Mouse (Mus musculus): ENCODE data around the gene Ncf1. TPM values are rescaled to one million over a fixed set of nuclear protein-coding genes. Genes with fewer than 3 reads are reported as not detected.

Gene Ncf1
- total and polyA plus RNA-seq, 3 experiments: 287 to 342 (median 302) TPM

DNA sequence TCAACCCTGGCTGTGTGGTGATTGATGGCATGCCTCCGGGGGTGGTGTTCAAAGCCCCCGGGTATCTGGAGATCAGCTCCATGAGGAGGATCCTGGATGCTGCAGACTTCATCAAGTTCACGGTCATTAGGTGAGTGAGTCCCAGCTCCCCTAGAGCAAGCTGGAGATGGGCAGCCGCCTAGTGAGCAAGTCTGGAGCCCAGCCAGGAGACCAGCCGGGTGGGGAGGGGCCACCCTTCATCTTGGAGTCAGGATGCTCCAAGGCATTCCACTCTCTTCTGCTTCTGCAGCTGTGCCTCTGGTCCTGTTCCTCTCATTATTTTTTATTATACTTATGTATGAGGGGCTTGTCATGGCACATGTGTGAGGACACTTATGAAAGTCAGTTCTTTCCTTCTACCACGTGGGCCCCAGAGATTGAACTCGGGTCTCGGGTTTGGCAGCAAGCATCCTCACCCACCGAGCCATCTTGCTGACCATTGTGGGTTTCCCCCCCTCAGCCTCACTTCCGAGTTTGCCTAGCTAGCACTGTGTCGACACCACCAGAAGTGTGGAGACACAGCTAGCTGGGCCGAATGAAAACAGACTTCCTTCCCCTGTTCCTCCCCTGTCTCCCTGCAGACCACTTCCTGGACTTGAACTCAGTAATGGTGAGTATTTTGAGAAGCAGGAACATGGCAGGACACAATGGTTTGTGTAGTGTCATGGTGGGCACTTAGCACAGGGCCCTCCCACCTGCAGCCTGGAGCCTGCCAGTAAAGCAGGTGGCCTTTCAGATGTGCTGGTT is 15.2 kb downstream of the Ncf1 start:
- H3K9ac ChIP-seq (ENCODE audit: insufficient read depth, low read depth): no peak overlapping the region
- H3K9me3 ChIP-seq (replicated peaks; ENCODE audit: low read length): peaks cover 18% of the 10 kb centered on the region
- dilution Hi-C loops (cut with MboI; ENCODE audit: extremely low pct_ligation_motif_present, extremely low pct_unique_long_range_greater_than_20kb, low sequenced_read_pairs) (no loop called here), in situ Hi-C loops (cut with MboI; ENCODE audit: low pct_ligation_motif_present, low pct_unique_long_range_greater_than_20kb, low sequenced_read_pairs) (no loop called here)
- no peak overlapping the region for H3K4me2 ChIP-seq (ENCODE audit: insufficient read depth, low read depth, poor library complexity, severe bottlenecking)
- H3K4me1 ChIP-seq (ENCODE audit: control insufficient read depth in 1 of 2, insufficient read depth in 2 of 2): peaks cover 7 to 24% of the 10 kb centered on the region in 2 experiments
- no peak for TF ChIP-seq CHD2 (IDR thresholded peaks at IDR 0.05; ENCODE audit: low read length)
- TF ChIP-seq POLR2AphosphoS2 (IDR thresholded peaks at IDR 0.05; ENCODE audit: low read depth, low read length): 0 out of 2 replicates have a peak, but pooled peaks have one; percentile 0
- no peak for DNase-seq (ENCODE audit: extremely low read depth)
- H3K4me3 ChIP-seq (replicated peaks in 1 of 3; ENCODE audit: low read depth in 2 of 3, low read length in 2 of 3, poor library complexity in 1 of 3): no peak overlapping the region
- no peaks in the 10 kb centered on the region for H3K79me2 ChIP-seq (replicated peaks; ENCODE audit: control insufficient read depth, extremely low read depth, insufficient read depth, poor library complexity, severe bottlenecking)
- no peaks in the 10 kb centered on the region for H3K27me3 ChIP-seq (replicated peaks)
- H3K36me3 ChIP-seq (replicated peaks in 1 of 2; ENCODE audit: control insufficient read depth in 1 of 2, insufficient read depth in 1 of 2, low read length in 1 of 2): peaks cover 22 to 59% of the 10 kb centered on the region in 2 experiments
- H3K27ac ChIP-seq (ENCODE audit: insufficient read depth, low read depth): peak overlapping the region; percentile 19; the same call in 1 of the 2 replicates

DNA sequence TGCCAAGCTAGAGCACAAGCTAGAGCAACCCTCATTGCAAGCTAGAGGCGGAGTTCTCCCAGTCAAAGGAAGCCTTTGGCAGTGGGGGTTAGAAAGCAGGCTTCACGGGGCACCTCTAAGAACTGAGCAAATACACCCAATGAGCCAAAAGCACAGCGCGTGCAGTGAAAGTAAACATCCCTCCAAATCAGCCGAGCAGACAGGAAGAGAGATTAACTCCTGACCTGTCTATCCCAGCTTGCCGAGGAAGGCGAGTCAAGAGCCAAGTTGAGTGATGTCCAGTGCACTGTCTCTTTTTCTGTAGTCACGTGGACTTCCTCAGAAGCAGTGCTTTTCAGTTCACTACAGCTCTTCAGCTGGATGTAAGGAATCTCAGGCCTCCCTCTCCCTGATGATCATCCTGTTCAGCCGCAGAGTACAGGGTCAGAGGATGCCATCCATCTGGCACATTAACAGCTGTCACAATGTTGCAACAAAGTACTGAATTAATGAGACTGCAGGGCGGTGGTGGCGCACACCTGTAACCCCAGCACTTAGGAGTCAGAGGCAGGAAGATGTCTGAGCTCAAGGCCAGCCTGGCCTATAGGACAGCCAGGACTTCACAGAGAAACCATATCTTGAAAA is 19.4 kb downstream of the Ncf1 start:
- Histone ChIP-seq H3K4me1 (ENCODE audit: control insufficient read depth in 1 of 2, insufficient read depth in 2 of 2) (peaks cover 7 to 16% of the 10 kb centered on the region in 2 experiments), H3K27ac (ENCODE audit: insufficient read depth, low read depth) (no peak overlapping the region), H3K9ac (ENCODE audit: insufficient read depth, low read depth) (no peak overlapping the region), H3K4me2 (ENCODE audit: insufficient read depth, low read depth, poor library complexity, severe bottlenecking) (no peak overlapping the region), H3K27me3 (replicated peaks) (no peaks in the 10 kb centered on the region), H3K4me3 (replicated peaks in 1 of 3; ENCODE audit: low read depth in 2 of 3, low read length in 2 of 3, poor library complexity in 1 of 3) (no peak overlapping the region), H3K36me3 (replicated peaks in 1 of 2; ENCODE audit: control insufficient read depth in 1 of 2, insufficient read depth in 1 of 2, low read length in 1 of 2) (peaks cover 5 to 34% of the 10 kb centered on the region in 2 experiments), H3K9me3 (replicated peaks; ENCODE audit: low read length) (peaks cover 6% of the 10 kb centered on the region), H3K79me2 (replicated peaks; ENCODE audit: control insufficient read depth, extremely low read depth, insufficient read depth, poor library complexity, severe bottlenecking) (no peaks in the 10 kb centered on the region)
- dilution Hi-C loops (cut with MboI; ENCODE audit: extremely low pct_ligation_motif_present, extremely low pct_unique_long_range_greater_than_20kb, low sequenced_read_pairs) (no loop called here), in situ Hi-C loops (cut with MboI; ENCODE audit: low pct_ligation_motif_present, low pct_unique_long_range_greater_than_20kb, low sequenced_read_pairs) (no loop called here)
- no peak for DNase-seq (ENCODE audit: extremely low read depth)
- TF ChIP-seq MYC (IDR thresholded peaks at IDR 0.05; ENCODE audit: low read depth, low read length) (no peak), JUN (IDR thresholded peaks at IDR 0.05; ENCODE audit: insufficient read depth, low read depth, low read length) (no peak), TCF12 (IDR thresholded peaks at IDR 0.05; ENCODE audit: low read depth, low read length) (no peak), CHD1 (IDR thresholded peaks at IDR 0.05; ENCODE audit: low read depth, low read length) (no peak), POLR2A (IDR thresholded peaks at IDR 0.05; ENCODE audit: low read depth, low read length) (no peak), SIN3A (IDR thresholded peaks at IDR 0.05; ENCODE audit: low read length) (no peak), POLR2AphosphoS2 (IDR thresholded peaks at IDR 0.05; ENCODE audit: low read depth, low read length) (no peak), NELFE (IDR thresholded peaks at IDR 0.05; ENCODE audit: low read depth, low read length) (no peak), JUND (conservative IDR thresholded peaks at IDR 0.05; ENCODE audit: low read depth, low read length) (no peak), USF2 (conservative IDR thresholded peaks at IDR 0.05; ENCODE audit: low read depth, low read length) (no peak), CHD2 (IDR thresholded peaks at IDR 0.05; ENCODE audit: low read length) (no peak), NRF1 (IDR thresholded peaks at IDR 0.05; ENCODE audit: low read depth, low read length) (no peak), RCOR1 (conservative IDR thresholded peaks at IDR 0.05; ENCODE audit: low read depth, low read length) (no peak)
